Mouse (Mus musculus): Measurements from ENCODE around the gene Gapvd1.

Gapvd1 gene

DNA sequence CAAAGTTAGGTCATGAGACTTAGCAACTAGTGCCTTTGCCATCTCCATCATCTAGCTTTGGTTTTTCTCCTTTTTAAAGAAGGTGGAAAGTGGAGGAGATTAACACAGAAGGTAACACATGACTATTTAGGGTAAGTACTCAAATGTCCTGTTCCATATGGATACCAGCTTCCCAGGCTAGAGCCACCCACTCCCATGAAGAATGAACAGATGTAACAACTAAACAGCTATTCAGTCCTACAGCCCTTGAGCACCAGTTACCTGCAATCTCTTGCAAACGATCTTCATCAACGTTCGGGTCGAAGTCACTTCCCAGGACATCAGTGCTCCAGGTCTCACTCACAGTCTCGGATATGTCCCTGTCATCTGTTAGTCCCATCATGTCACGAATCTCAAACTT is 43.1 kb downstream of the Gapvd1 start:
- no peak for DNase-seq (ENCODE audit: low spot score in 2 of 2)

DNA sequence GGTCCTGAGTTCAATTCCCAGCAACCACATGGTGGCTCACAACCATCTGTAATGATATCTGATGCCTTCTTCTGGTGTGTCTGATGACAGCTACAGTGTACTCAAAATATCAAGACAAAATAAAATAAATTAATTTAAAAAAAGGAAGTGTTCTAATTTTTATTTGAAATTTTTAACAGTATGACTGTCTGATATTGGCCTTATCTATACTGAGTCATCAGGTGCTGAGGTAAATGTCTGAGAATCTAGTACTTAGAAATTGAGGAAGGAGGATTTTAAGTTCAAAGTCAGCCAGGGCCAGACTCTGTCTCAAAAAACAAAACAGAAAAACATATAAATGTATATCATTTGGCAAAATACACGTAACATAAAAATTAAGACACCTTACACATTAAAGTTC is 46.4 kb downstream of the Gapvd1 start:
- DNase-seq (ENCODE audit: low spot score in 2 of 2), result no peak

DNA sequence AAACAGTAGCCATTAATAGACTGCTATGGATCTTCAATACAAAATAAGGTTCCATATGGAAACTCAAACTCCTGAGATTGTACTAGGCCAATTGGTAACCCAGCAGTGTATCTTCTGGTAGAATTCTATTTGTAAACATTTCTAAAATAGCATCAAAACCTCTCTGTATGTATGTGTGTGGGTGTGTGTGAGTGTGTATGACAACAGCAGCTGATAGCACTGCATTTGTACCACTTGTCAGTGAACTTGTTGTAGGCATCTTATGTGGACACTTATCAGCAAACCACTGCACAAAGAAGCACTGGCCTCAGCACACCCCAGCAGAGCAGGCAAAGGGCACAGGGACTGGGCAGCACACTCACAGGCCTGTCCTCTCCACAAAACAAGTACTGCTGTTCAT is 58.4 kb downstream of the Gapvd1 start:
- DNase-seq (ENCODE audit: low spot score in 2 of 2), result no peak

DNA sequence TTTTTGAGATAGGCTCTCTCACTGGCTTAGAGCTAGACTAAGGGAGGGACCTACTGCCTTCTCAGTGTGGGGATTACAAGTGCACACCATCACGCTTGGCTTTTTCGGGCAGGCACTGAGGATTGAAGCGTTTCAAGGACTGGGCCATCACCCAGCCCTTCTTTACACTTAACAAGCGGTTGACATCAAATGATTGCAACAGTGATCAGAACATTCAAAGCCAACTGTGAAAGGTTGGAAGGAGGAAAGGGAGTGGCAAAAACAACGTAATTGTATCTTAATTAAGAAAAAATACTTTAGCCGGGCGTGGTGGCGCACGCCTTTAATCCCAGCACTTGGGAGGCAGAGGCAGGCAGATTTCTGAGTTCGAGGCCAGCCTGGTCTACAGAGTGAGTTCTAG is 62.2 kb downstream of the Gapvd1 start:
- DNase-seq (ENCODE audit: low spot score in 2 of 2), result no peak

DNA sequence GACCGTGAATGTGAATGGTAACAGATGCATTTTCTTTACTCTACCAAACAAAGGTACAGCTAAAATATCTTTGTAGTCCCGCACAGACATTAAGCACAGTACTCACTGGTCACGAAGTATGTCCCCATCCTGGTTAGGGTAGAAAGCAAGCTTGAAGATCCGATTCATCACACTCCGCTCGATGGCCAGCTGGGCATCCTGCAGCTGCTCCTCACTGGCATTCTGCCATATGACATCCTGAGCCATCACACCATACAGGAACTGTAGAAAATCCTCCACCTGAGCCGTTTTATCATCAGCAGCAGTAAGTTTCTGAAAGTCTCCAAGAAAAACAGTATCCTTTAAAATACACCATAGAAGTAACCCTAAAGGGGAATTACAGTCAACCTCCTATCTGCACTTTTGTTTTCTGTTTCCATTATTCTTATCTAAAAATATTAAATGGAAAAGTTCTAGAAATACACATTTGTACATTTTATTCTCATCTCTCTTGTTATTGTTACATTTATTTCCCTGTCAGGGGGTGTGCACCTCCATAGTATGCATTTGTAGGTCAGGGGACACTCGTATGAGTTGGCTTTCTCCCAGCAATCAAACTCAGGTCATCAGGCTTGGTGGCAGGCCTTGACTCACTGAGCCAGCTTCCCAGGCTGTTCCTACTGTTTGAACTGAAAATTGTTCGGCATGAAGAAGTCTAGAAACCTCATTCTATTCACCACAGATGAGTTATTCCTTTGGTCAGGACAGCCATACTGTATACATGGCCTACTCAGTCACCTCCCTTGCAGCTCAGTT is 70.8 kb downstream of the Gapvd1 start:
- DNase-seq (ENCODE audit: low spot score in 2 of 2), result no peak

DNA sequence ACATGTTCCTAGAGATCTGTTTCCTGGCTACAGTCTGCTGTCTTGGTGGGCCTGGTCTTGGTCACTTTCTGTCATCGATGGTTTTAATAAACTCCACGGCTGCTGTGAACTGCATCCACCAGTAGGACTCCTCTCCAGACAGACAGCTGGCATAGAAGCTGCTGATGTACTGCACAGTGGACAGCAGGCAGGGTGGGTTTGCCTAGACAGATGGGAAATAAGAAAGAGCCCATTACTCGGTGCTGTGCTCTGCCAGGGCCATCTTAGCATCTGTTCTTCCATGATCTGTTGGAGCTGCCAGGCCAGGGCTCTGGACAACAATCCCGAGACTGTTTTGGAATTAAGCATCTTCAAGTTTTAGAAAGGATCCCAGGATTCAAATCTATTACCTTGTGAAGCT is 77.1 kb downstream of the Gapvd1 start:
- DNase-seq (ENCODE audit: low spot score in 2 of 2), result no peak

DNA sequence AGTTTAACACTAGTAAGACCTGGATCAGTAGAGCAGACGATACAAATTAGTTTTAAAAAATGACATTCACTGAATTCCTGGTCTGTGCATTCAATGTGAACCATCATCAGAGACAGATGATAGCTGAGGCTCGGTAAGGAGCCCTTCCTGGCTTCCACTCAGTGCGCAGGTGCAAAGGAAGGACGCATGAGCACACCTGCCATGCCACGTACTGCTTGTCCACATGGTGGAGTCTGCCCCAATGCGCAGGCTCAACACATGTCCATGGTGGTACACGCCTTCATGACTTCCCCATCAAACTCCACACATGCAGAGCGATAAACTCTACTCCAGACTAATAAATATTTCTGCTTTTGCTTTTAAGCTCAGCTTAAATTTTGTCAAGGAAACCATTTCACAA is 78.0 kb downstream of the Gapvd1 start:
- DNase-seq (ENCODE audit: low spot score in 2 of 2), result no peak

DNA sequence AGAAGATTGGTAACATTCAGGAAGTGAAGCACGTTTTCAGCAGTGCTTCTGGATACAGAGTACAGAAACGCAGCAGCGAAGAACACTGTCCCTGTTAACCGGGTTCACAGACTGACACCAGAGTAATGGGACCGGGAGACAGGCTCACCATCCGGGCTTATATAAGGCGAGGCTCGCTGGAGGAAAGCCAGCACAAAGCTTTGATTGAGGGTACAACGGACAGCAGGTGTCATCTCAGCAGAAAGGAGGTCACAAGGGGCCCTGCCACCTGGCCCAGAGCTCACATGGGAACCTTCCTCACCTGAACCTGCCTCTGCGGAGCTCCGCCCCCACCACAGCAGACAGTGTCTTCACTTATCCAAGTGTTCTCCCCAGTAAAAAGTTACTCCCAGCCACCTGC is 81.2 kb downstream of the Gapvd1 start:
- DNase-seq (ENCODE audit: low spot score in 2 of 2), result no peak

DNA sequence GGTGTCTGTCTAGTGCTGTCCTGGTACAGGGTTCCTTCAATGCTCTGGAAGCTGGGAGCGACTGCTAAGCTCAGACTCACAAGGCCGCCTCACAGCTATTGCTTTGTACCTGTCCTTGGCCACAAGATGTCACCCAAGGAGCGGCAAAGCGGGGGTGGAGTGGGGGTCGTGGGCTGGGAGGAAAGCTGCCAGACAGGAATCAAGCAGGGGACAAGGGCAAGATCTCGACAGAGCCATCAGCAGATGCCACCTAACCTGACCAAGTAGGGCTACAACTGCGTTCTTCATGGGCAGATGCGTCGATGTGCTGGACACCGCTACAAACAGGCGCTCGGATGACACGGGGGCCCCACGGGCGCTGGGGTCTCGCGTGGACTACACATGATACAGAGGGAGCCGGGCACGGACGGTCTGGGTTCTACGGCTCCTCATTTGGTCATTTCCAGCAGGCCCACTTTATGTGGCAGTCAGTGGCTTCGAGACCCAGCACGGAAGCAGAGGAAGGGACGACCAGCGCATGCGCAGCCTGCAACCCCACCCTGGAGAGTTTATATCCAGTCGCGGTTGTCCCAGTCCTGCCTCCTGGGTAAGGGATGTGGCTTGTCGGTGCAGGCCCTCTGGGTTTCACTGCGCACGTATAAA is 83.5 kb downstream of the Gapvd1 start:
- DNase-seq (ENCODE audit: low spot score in 2 of 2), result peak; percentile 25 to 27

DNA sequence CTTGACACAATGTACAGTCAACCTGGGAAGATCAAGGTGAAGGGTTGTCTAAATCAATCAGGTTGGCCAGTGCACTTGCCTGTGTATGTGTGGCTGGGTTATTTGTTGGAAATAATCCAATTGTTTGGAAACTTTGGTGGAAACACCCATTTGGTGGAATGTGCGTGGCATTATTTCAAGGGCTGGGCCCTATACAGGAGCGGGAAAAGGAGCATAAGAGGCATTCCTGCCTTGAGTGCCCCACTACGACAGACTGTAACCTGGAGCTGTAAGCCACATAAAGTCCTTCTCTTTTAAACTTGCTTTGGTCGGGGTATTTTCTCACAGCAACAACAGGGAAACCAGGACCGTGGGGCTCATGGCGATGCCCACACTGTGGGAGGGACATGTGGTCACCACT is 84.6 kb downstream of the Gapvd1 start:
- DNase-seq (ENCODE audit: low spot score in 2 of 2), result no peak

DNA sequence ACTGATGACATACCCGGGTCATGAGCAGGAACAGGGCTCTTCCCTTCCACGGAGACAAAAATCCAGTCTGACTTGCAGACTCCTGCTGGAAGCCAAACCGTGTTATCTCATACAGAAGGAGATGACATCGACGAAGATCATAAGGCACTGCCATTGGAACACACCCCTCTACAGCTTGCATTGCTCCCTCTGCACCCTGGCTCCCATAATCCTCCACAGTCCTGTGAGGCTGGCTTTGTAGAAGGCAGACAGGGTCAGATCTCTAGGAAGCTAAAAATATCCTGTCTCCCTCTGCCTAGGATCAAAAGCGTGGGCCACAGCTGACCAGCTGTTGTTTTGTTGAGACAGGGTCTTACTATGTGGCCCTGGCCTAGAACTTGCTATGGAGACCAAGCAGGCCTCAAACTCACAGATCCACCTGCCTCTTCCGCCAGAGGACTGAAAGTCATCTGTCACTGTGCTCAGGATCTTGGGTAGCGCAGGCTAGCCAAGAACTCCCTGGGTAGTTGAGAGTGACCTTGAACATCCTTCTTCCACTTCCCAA is 85.8 kb downstream of the Gapvd1 start:
- DNase-seq (ENCODE audit: low spot score in 2 of 2), result peak in 1 of 2 experiments; percentile 17

DNA sequence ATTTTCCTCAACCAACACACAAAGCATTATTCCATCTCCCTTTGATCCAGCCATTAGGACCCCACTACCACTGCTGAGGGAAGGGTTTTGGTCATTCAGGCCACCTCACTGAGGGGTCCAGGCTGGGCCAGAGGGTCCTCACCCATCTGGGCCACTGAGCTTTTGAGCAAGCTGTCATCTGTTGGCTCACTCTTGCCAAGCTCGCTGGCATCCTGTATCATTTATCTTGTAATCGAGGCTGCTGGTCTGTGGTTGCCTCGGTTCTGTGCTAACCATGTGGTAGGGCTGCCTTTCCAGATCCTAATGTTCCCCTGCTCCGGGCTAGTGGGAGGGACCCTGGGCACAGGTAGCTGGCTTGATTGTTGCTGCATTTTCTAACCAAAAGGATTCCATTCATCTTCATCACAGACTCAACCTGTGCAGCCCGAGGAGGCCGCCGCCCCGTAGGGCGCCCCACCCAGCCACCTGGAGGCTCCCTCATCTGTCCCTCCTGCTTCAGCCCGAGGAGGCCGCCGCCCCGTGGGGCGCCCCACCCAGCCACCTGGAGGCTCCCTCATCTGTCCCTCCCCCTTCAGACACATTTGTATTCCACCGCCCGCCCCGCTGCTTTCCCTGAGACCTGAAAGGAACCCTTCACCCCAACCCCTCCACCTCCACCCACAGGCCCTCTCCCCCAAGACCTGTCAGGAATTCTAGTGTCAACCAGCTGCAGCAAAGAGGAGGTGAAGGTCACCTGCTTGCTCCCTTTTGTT is 86.4 kb downstream of the Gapvd1 start:
- no peak for DNase-seq (ENCODE audit: low spot score in 2 of 2)

DNA sequence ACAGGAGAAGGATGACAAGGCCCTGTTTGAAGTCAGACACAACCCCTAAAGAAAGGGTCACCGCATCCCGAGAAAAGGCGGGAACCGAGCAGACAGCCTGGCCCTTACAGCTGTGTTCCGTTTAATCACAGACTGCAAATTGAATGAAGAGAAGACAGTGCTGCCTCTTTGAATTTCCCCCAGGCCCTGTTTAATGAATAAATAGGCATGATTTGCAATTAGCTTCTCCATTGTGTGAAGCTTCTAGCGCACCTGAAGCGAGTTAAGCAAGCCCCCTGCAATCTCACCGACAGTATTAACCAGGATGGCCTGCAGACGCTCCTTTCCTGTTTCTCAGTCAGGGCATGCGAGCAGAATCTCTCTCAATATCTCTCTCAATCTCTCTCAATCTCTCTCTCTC is 87.2 kb downstream of the Gapvd1 start:
- no peak for DNase-seq (ENCODE audit: low spot score in 2 of 2)

DNA sequence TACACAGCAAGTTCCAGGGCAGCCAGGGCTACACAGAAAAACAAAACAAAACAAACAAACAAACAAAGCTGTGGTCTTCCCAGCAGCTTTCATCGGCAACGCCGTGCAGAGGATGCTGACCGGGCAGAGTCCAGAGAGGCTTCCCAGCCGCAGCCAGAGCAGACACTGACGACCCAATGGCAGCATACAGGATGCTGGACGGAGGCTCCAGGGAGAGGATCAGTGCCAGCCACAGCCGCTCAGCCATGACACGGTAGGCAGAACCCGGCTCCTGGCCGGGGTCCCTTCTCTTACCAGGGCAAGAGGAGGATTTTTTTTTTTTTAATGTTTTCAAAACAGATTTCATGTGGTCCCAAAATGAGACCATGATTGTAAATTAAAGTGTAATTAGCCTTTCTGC is 107.6 kb downstream of the Gapvd1 start:
- no peak for DNase-seq (ENCODE audit: low spot score in 2 of 2)

DNA sequence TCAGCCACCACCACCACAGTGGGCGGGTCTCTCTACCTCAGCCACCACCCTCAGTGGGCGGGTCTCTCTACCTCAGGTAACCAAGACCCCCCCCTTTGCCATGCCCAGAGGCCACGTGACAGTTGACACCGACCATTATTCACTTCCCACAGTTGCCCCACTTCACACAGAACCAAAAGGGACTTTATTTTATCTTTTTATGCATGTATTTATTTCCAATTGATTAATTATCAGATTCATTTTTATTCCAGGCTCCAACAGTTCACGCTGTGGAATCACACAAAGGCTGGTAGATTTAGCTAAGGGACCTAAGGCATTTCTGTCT is 108.5 kb downstream of the Gapvd1 start:
- DNase-seq (ENCODE audit: low spot score in 2 of 2), result no peak

DNA sequence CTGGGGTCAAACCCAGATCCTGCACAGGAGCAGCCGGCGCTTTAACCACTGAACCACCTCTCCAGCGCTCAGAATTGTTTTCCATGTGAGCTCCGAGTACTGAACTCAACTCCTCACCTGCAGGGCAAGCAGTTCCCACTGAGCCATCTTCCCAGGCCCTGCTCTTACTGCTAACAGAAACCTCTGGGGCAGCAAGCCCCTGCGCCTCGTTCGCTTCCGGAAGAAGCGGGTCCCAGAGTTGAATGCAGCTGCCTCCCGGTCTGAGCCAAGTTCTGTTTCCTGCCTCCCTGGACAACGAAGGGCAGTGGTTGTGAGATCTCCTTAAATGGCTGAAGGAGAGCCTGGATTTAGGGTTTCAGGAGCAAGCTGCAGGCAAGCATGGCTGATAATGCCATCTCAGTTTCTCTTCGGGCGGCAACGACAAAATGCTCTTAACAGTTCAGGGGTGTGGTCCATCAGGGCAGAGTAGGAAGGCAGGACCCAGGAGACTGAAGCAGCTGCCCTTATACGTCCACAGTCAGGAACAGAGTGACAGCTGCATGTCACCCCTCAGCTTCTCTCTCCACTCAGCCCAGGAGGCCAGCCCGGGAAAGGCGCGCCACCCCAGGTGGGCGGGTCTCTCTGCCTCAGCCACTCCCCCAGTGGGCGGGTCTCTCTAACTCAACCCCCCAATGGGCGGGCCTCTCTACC is 109.0 kb downstream of the Gapvd1 start:
- peak; percentile 32 to 39 for DNase-seq (ENCODE audit: low spot score in 2 of 2)

DNA sequence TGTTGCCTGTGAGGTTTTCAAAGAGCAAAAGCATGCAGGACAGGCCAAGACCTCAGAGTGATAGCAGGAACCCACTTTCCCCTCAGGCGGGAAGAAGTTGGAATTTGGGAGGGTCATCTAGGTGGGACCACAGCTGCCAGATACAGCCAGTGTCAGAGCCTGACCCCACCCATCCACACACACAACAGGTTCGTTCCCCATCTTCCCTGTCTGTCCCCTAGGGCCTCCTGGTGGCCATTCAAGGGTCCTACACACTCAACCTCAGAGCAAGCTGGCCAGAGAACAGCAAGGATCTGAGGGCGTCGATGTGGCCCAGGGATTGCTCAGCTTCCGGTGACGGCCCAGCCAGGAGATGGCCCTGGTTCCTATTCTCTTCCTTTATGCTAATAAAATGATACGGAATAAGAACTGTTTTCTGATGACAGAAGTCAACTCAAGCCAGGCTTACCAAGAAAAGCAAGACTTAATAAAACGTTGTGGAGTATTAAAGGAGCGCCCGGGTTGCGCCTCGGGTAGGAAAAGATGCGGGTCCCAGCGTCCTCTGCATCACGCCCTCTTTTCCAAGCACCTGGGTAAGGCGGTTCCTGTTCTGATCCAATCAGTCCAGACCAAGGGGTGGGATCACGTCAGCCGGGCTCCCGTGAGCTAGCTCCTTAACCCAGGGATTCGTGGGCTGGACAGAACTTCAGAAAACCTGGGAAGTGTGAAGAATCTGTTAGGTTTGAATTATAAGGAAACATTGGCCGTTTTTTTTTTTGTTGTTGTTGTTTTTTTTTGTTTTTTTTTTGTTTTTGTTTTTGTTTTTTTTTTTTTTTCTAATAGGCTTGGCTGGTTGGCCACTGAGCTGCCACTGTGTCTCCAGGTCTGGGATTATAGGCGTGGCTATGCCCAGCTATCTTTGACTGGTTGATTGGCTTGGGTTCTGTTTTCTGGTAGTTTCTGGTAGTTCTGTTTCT is 110.2 kb downstream of the Gapvd1 start:
- DNase-seq (ENCODE audit: low spot score in 2 of 2), result no peak

DNA sequence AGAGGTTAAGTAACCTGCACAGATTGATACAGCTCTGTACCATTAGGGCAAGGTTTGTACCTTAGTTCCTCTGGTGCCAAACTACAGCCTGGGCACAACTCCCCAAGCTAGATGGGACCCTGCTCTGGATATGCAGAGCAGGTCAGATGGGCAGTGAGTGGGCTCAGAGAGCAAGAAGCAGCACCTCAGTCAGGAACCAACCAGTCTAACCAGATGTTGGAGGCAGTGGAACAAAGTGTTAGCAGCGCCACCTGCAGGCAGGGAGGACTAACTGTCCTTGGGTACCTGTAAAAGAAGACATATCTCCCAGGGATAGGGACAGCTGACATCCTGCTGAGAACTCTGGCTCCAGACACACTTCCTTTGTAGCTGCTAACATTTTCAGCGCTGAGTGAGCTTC is 112.7 kb downstream of the Gapvd1 start:
- no peak for DNase-seq (ENCODE audit: low spot score in 2 of 2)

DNA sequence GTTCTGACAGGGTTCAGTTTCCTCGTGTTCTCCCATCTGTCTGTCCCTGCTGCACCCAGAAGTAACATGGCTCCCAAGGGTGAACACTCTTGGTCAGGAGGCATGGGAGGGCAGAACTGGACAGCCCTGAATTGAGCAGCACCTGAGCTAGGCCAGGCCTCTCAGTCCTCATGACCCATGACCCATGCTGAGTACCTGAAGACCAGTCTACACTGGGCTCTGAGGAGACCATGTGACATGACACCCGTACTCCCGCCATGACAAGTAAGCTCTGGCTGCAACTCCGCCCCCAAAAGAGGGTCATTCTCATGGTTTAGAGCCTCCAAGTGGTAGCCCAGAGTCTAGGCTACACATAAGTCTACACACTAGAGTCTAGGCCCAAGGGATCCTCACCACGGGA is 115.3 kb downstream of the Gapvd1 start:
- DNase-seq (ENCODE audit: low spot score in 2 of 2), result no peak

DNA sequence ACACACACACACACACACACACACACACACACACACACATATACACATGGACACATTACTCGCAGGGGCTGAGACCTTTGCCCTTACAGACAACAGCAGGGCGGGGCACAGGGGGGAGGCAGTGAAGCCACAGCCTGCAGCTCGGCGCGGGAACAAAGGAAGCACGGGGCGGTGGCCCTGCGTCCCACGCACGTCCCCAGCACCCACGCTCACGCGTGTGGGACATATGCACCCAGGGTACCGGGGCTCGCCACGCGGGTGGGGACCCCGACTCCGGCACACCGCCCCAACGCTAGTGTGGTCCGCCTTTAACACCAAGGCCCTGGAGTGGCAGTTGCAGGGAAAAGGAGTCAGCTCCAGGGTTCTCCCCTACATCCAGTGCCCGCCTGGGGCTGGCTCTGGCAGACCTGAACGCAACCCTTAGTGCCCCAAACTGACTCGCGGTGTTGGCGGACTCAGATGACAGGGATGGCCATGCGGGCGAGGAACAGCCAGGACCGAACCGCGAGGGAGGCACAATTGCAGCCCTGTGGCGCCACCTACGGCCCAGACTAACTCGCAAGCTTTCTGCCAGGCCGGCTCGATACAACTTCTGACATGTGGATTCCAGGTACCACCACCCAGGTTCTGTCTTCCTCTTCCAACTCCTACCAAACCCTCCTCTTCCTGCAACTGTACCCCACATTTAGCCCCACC is 115.9 kb downstream of the Gapvd1 start:
- DNase-seq (ENCODE audit: low spot score in 2 of 2), result peak; percentile 62 to 71
